Mouse (Mus musculus): ENCODE results near the gene Pitpnc1. TPM values are rescaled to one million over a fixed set of nuclear protein-coding genes. Genes with fewer than 3 reads are reported as not detected.
A peak's percentile ranks its signal among the peaks of the same experiment; 100 is the strongest.

The Pitpnc1 gene
- polyA plus RNA-seq, 1 experiment from 2014 or later = 14.0 TPM

DNA sequence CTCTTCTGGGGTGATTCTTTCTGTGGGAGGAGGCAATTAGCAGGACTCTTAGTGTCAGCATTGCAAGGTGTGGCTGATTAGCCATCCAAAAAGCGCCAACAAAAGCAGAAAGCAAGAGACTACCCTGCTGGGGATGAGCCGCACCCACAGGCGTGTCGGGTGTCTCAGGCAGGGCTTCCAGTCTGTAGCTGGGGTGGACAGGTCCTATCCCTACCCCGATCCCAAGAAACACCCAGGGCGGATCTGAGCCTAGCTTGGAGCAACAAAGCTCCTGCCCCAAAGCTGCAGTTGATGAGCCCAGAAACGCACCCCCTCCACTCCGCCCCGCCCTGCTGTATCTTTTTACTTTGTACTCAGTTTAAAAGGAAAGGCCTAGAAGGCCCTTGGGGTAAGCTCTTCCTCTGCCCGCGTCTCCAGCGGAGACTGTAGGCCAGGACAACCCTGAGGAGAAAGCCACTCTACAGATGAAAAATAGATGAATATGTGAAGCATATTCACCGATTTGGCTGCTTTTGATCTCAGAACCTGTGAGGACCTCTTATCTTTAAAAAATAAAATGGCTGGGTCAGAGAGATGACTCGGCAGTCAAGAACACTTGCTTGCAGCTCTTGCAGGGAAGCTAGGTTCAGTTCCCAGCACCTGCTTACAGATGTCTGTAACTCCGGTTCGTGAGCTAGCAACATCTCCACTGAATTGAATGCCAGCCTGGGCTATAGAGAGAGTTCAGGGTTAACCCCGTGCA lies 21.2 kb downstream of the Pitpnc1 start:
- ATAC-seq (ENCODE audit: insufficient read depth, low FRiP score, low read depth) = peak; percentile 54; the same call in 1 of the 2 replicates

DNA sequence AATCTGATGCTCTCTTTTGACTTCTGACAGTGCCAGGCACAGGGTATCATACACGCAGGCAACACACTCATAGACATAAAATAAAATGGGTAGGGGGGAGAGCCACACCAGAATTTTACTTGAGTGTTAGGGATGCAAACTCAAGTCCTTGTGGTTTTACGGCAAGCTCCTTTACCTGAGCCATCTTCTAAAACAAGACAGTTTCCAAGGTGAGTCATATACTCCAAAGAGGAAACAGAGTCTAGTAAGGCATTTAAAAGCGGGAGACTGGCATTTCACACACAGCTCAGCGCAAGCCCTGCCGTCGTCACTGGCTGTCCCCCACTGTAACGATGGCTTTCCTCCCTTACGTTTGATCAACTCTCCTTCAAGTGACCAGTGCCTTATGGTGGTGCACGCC lies 22.6 kb downstream of the Pitpnc1 start:
- Histone ChIP-seq H3K9me3 (no peaks in the 10 kb centered on the region), H3K27me3 (replicated peaks) (no peaks in the 10 kb centered on the region), H3K36me3 (no peaks in the 10 kb centered on the region), H3K4me2 (no peak overlapping the region), H3K4me1 (0 out of 2 replicates have a peak, but pooled peaks cover 9% of the 10 kb centered on the region), H3K4me3 (replicated peaks) (no peak overlapping the region), H3K27ac (no peak overlapping the region; the same call in 1 of the 2 replicates), H3K9ac (no peak overlapping the region)
- 81% methylated on average over 9 of the region's 9 CpGs for WGBS
- ATAC-seq (ENCODE audit: insufficient read depth, low FRiP score, low read depth) = no peak

More for the DNA sequence above, 21.2 kb downstream of the Pitpnc1 start:
- Histone ChIP-seq H3K36me3 (no peaks in the 10 kb centered on the region), H3K9ac (no peak overlapping the region), H3K27ac (0 out of 2 replicates have a peak overlapping the region, but pooled peaks have one; percentile 16), H3K27me3 (replicated peaks) (no peaks in the 10 kb centered on the region), H3K9me3 (no peaks in the 10 kb centered on the region), H3K4me2 (no peak overlapping the region), H3K4me1 (0 out of 2 replicates have a peak, but pooled peaks cover 9% of the 10 kb centered on the region), H3K4me3 (replicated peaks) (no peak overlapping the region)
- 74% methylated on average over 17 of the region's 17 CpGs for WGBS

DNA sequence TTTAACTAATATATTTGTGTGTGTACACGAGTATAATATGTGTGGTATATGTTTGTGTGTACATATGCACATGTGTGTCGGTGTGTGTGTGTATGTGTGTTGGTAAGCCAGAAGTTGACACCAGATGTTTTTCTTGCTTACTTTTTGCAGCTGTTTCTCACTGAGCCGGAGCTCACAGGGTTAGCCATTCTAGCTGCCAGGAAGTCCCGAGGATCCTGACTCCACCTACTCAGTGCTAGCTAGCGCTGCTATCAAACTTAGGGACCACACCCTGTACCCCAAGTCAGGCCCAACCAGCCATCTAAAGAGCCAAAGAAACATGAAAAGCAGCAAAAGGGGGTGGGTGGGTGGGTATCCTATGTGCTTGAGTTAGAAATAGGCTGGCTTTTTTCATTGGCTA lies 23.1 kb downstream of the Pitpnc1 start:
- no peaks in the 10 kb centered on the region for H3K27me3 ChIP-seq (replicated peaks)
- H3K4me3 ChIP-seq (replicated peaks) = no peak overlapping the region
- no peak overlapping the region for H3K9ac ChIP-seq
- no peaks in the 10 kb centered on the region for H3K9me3 ChIP-seq
- 41% methylated on average over 5 of the region's 5 CpGs for WGBS
- H3K36me3 ChIP-seq = no peaks in the 10 kb centered on the region
- ATAC-seq (ENCODE audit: insufficient read depth, low FRiP score, low read depth) = 0 out of 2 replicates have a peak, but pooled peaks have one; percentile 74
- 0 out of 2 replicates have a peak, but pooled peaks cover 9% of the 10 kb centered on the region for H3K4me1 ChIP-seq
- no peak overlapping the region; the same call in 1 of the 2 replicates for H3K27ac ChIP-seq
- H3K4me2 ChIP-seq = no peak overlapping the region

DNA sequence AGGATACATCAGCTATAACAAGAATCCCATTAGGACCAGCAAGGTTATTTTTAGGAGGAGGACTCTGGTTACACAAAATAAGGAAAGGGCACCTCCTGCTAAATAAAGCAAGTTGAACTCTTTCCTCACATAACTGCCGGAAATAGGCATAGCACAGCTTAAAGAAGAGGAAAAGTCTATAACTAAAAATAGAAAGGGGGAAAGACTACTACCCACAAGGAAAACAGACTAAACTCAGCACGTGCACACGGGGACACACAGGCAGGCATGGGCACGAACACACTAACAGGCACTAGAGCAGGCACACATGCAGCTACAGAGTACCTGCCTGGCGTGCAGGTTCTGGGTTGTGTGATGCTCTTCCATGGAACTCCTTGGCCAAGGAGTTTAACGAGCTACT lies 23.8 kb downstream of the Pitpnc1 start:
- Histone ChIP-seq H3K9me3 (no peaks in the 10 kb centered on the region), H3K4me3 (replicated peaks) (no peak overlapping the region), H3K4me1 (0 out of 2 replicates have a peak, but pooled peaks cover 9% of the 10 kb centered on the region), H3K27me3 (replicated peaks) (no peaks in the 10 kb centered on the region), H3K27ac (no peak overlapping the region), H3K4me2 (no peak overlapping the region), H3K36me3 (no peaks in the 10 kb centered on the region), H3K9ac (no peak overlapping the region)
- WGBS = 72% methylated on average over 6 of the region's 6 CpGs
- ATAC-seq (ENCODE audit: insufficient read depth, low FRiP score, low read depth) = no peak

DNA sequence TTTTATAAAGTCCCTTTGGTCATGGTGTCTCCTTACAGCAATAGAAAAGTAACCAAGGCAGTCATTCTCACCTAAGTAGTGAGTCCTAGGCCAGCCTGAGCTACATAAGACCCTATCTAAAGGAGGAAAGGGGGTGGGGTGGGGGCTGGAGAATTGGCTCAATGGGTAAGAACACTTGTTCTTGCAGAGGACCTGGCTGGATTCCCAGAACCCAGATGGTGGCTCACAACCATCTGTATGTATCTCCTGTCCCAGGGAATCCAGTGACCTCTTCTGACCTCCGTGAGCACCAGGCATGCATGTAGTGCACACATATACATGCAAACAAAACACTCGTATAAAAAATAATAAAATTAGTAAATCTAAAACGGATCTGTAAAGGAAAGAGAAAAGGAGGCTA lies 24.8 kb downstream of the Pitpnc1 start:
- no peaks in the 10 kb centered on the region for H3K9me3 ChIP-seq
- WGBS = 85% methylated on average over 3 of the region's 3 CpGs
- H3K9ac ChIP-seq = no peak overlapping the region
- H3K36me3 ChIP-seq = no peaks in the 10 kb centered on the region
- no peak for ATAC-seq (ENCODE audit: insufficient read depth, low FRiP score, low read depth)
- H3K27me3 ChIP-seq (replicated peaks) = no peaks in the 10 kb centered on the region
- H3K27ac ChIP-seq = no peak overlapping the region
- no peak overlapping the region for H3K4me2 ChIP-seq
- H3K4me1 ChIP-seq = 0 out of 2 replicates have a peak, but pooled peaks cover 9% of the 10 kb centered on the region
- H3K4me3 ChIP-seq (replicated peaks) = no peak overlapping the region

DNA sequence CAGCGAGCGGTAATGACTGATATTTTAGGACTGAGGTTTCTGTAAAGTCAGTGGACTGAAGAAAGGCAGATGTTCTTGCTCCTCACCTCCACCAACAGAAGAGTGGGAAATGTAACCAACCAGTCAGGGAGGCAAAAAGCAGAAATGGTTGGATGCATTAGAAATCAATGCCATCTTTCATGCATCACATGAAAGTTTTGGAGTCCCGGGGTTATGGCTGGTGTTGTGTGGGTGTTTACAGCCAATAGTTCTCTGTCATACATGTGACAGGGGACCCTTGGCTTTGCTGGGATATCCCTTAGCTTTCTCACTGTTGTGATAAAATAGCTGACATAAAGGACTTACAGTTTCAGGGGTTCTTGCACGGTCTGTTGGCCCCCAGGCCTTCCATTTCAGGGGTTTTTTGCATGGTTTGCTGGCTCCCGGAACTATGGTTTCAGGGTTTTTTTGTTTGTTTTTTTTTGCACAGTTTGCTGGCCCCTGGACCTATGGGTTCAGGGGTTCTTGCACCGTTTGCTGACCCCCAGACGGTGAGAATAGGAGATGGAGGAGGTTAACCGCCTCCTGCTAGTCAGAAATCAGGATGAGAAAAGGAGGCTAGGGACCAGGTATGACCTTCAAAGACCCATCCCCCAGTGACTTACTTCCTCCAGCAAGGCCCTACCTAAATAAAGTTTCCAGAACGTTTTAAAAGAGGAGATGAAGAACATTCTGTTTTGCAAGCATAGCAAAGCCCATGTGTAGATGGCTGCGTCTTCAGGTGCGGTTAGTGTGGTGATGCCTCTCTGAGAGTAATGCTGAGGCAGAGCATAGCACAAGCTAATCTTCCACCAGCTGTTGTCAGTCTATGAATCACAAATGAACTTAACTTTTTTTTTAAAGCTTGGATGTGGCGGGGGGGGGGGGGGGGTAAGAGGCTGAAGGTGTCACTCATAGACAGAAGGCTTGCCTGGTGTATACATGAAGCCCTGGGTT lies 27.1 kb downstream of the Pitpnc1 start:
- 77% methylated on average over 12 of the region's 12 CpGs for WGBS
- Histone ChIP-seq H3K27me3 (replicated peaks) (no peaks in the 10 kb centered on the region), H3K4me1 (0 out of 2 replicates have a peak, but pooled peaks cover 3% of the 10 kb centered on the region), H3K4me2 (no peak overlapping the region), H3K4me3 (replicated peaks) (no peak overlapping the region), H3K36me3 (no peaks in the 10 kb centered on the region), H3K9me3 (no peaks in the 10 kb centered on the region), H3K9ac (no peak overlapping the region), H3K27ac (no peak overlapping the region)
- no peak for ATAC-seq (ENCODE audit: insufficient read depth, low FRiP score, low read depth)

DNA sequence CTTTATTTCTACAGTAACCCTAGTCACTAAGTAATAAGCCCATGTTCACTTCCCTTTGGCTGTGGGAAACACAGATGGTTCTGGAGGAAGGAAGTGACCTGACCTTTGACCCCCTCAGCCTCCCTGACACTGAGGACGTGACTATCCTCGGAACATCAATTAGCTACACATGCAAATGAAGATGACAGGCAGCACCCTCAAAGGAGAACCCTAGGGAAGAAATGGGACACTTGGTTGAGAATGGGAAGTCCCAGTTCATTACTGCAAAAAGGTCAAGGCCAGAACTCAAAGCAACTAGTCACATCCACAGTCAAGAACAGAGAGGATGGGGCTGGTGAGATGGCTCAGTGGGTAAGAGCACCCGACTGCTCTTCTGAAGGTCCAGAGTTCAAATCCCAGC lies 29.4 kb downstream of the Pitpnc1 start:
- no peaks in the 10 kb centered on the region for H3K27me3 ChIP-seq (replicated peaks)
- no peak overlapping the region for H3K27ac ChIP-seq
- no peak overlapping the region for H3K9ac ChIP-seq
- no peaks in the 10 kb centered on the region for H3K9me3 ChIP-seq
- no peak overlapping the region for H3K4me2 ChIP-seq
- H3K4me1 ChIP-seq = no peaks in the 10 kb centered on the region
- no peak overlapping the region for H3K4me3 ChIP-seq (replicated peaks)
- 66% methylated on average over 3 of the region's 3 CpGs for WGBS
- no peaks in the 10 kb centered on the region for H3K36me3 ChIP-seq
- ATAC-seq (ENCODE audit: insufficient read depth, low FRiP score, low read depth) = no peak

DNA sequence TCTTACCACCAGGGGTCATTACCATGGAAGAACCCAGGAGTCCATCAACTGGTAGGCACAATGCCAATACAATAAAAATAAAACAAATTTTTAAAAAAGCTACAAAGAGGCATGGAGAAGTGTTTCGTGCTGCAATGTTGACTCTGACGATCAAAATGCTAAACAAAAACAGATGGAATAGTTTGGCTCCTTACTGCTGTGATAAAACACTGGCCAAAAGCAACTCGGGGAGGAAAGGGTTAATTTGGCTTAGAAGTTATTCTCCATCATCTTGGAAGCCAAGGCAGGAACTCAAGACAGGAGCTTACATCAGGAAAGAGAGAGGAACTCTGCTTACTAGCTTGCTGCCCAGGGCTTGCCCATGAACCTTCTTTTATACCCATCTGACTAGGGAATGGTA lies 32.4 kb downstream of the Pitpnc1 start:
- H3K4me1 ChIP-seq = no peaks in the 10 kb centered on the region
- H3K9ac ChIP-seq = no peak overlapping the region
- WGBS = 82% methylated on average over 3 of the region's 3 CpGs
- no peak overlapping the region for H3K4me2 ChIP-seq
- H3K9me3 ChIP-seq = no peaks in the 10 kb centered on the region
- no peak overlapping the region for H3K27ac ChIP-seq
- H3K27me3 ChIP-seq (replicated peaks) = no peaks in the 10 kb centered on the region
- no peaks in the 10 kb centered on the region for H3K36me3 ChIP-seq
- no peak for ATAC-seq (ENCODE audit: insufficient read depth, low FRiP score, low read depth)
- no peak overlapping the region for H3K4me3 ChIP-seq (replicated peaks)

DNA sequence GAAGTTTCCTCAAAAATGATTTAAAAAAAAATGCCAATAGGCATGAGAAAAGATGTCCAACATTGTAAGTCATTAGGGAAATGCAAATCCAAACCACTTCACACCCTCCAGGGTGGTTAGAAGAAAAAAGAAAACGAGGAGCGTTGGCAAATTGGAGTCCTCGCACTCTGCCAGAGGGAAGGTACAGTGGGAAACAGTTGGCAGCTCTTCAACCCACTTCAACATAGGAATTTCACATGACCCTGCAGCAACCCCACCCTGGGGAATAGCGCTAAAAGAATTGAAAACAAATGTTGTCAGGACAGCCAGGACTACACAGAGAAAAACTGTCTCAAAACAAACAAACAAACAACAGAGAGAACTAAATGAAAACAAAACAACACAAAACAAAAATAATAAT lies 32.8 kb downstream of the Pitpnc1 start:
- H3K4me2 ChIP-seq = no peak overlapping the region
- no peak overlapping the region for H3K4me3 ChIP-seq (replicated peaks)
- no peak for ATAC-seq (ENCODE audit: insufficient read depth, low FRiP score, low read depth)

DNA sequence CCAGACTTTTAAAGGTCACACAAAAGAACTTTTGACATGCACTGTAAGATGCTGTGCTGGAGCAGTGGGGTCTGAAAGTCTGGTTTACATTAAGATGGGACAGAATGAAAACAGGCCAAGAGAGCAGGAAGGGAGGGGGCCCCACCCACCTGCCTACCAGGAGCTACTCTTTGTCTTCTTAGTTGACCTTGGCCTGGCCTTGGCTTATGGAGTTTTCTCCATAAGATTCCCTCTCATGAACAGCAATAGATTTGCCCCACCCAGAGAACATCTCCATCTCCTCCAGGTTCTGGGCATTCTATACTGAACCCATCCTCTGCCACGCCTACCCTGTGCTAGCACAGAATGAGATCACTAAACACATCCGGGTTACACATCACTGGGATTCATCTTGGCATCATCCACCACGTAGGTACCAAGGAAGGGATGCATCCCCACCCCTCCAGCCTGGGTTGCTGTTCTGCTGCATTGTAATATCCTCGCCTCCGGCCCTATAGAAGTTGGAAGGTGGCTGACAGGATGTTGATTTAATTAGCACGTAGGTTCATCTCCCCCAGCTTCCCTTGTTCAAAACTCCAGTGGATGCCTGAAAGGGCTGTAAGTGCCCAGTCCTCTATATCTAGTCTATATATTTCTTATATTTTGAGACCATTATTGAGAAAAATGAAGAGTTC lies 34.6 kb downstream of the Pitpnc1 start:
- Histone ChIP-seq H3K36me3 (no peaks in the 10 kb centered on the region), H3K4me1 (no peaks in the 10 kb centered on the region), H3K27me3 (replicated peaks) (no peaks in the 10 kb centered on the region), H3K27ac (no peak overlapping the region), H3K9ac (no peak overlapping the region), H3K4me3 (replicated peaks) (no peak overlapping the region), H3K9me3 (no peaks in the 10 kb centered on the region), H3K4me2 (no peak overlapping the region)
- ATAC-seq (ENCODE audit: insufficient read depth, low FRiP score, low read depth) = no peak
- WGBS = 91% methylated on average over 6 of the region's 6 CpGs

More for the DNA sequence above, 32.8 kb downstream of the Pitpnc1 start:
- no peak overlapping the region for H3K9ac ChIP-seq
- H3K36me3 ChIP-seq = no peaks in the 10 kb centered on the region
- H3K27ac ChIP-seq = no peak overlapping the region
- no peaks in the 10 kb centered on the region for H3K27me3 ChIP-seq (replicated peaks)
- H3K9me3 ChIP-seq = no peaks in the 10 kb centered on the region
- WGBS = 72% methylated on average over 4 of the region's 4 CpGs
- no peaks in the 10 kb centered on the region for H3K4me1 ChIP-seq

DNA sequence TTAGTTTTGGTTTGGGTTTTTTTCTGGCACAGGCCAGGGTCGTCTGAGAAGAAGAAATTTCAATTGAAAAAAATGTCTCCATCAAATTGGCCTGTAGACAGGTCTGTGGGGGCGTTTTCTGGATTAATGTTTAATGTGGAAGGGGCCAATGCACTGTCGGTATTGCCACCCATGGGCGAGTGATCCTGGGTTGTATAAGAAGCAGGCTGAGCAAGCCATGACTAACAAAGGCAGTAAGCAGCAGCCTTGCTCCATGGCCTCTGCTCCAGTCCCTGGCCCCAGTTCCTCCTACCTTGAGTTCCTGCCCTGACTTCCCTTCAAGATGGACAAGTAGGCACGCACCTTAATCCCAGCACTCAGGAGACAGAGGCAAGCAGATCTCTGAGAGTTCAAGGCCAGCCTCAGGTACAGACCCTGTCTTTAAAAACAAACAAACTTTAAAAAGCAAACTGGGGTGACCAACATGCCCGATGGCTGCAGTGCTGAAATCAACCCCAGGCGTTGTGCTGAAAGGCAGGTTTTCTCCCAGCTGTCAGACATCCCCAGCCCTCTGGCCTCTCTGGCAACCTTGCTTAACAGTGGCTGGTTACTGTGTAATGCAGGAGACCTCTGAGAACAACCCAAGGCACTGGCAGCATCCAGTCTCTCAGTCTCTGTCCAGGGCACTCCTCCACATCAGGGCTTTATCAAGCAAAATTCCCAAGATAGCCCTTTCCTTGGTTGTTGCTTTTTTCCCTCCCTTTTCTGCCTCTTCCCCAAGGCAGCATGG lies 39.1 kb downstream of the Pitpnc1 start:
- ATAC-seq (ENCODE audit: insufficient read depth, low FRiP score, low read depth) = no peak
- H3K27ac ChIP-seq = no peak overlapping the region
- no peak overlapping the region for H3K9ac ChIP-seq
- H3K36me3 ChIP-seq = no peaks in the 10 kb centered on the region
- no peaks in the 10 kb centered on the region for H3K9me3 ChIP-seq
- no peaks in the 10 kb centered on the region for H3K4me1 ChIP-seq
- no peak overlapping the region for H3K4me3 ChIP-seq (replicated peaks)
- WGBS = 76% methylated on average over 7 of the region's 7 CpGs
- H3K4me2 ChIP-seq = no peak overlapping the region
- no peaks in the 10 kb centered on the region for H3K27me3 ChIP-seq (replicated peaks)

Data from stomach, embryonic 15.5 days (tissue).